Mouse (Mus musculus): ENCODE data around the gene Sh3glb1.

GRCm38 (mm10) chr3:144694040-144694439 lies 26.1 kb downstream of the Sh3glb1 start:
- TF ChIP-seq POLR2A (IDR thresholded peaks at IDR 0.05; ENCODE audit: control insufficient read depth, extremely low read depth, insufficient read depth, low read length, poor library complexity) (no peak), CTCF (IDR thresholded peaks at IDR 0.05; ENCODE audit: borderline replicate concordance, control insufficient read depth, extremely low read depth, insufficient read depth, low read length, poor library complexity) (no peak)
